Mouse (Mus musculus) kidney, embryonic 15.5 days (tissue): ENCODE data around the gene Akr1d1. TPM values are rescaled to one million over a fixed set of nuclear protein-coding genes. Genes with fewer than 3 reads are reported as not detected.
A peak's percentile ranks its signal among the peaks of the same experiment; 100 is the strongest.

Experiments
- ATAC-seq: fragments of 200-750 bp; cut with Nextera tagmentation; replicated peaks from 2 replicates; pipeline ENCODE4 v1.8.0; 2017; ENCODE audit warnings: moderate TSS enrichment; ENCODE audit not compliant: low FRiP score
- H3K27ac ChIP-seq: fragments of 300-500 bp; sonication (generic); 2 replicates; pipeline ENCODE4 v1.5.1; 2015; ENCODE audit warnings: mild to moderate bottlenecking, inconsistent platforms
- H3K27me3 ChIP-seq: fragments of 300-500 bp; sonication (generic); 2 replicates; pipeline ENCODE4 v1.6.1; 2015; ENCODE audit warnings: inconsistent platforms
- H3K36me3 ChIP-seq: fragments of 300-500 bp; sonication (generic); 2 replicates; pipeline ENCODE4 v1.6.1; 2015; ENCODE audit warnings: inconsistent platforms
- H3K4me1 ChIP-seq: fragments of 300-500 bp; sonication (generic); 2 replicates; pipeline ENCODE4 v1.6.1; 2015; ENCODE audit warnings: inconsistent platforms
- H3K4me2 ChIP-seq: fragments of 300-500 bp; sonication (generic); 2 replicates; pipeline ENCODE4 v1.6.1; 2015; ENCODE audit warnings: moderate library complexity, mild to moderate bottlenecking, inconsistent platforms
- H3K4me3 ChIP-seq: fragments of 300-500 bp; sonication (generic); replicated peaks from 2 replicates; pipeline ENCODE4 v1.5.1; 2015; ENCODE audit warnings: mild to moderate bottlenecking, inconsistent platforms
- H3K9ac ChIP-seq: fragments of 300-500 bp; sonication (generic); 2 replicates; pipeline ENCODE4 v1.6.1; 2015; ENCODE audit warnings: mild to moderate bottlenecking, inconsistent platforms
- H3K9me3 ChIP-seq: fragments of 300-500 bp; sonication (generic); replicated peaks from 2 replicates; pipeline ENCODE4 v1.6.1; 2016; ENCODE audit warnings: inconsistent platforms
- WGBS: fragments of 180-500 bp; shearing (Covaris S2); methylation state at CpG from one replicate; pipeline ENCODE4 v1.1.7; 2015; ENCODE audit warnings: mixed read lengths; 5-methylcytosine and 5-hydroxymethylcytosine counted together
- polyA plus RNA-seq: library from polyadenylated mRNA; unstranded; fragments of >200 nt; fragmentation: Nextera tagmentation; extraction: Ambion mirVana; gene quantifications from 2 replicates; pipeline ENCODE4 v1.2.1, GENCODE M21; 2015

The Akr1d1 gene
- polyA plus RNA-seq: 0.64 and 0.88 TPM in 2 replicates

- Histone ChIP-seq H3K4me2 (no peak within 1 kb of the TSS), H3K4me3 (no peak within 1 kb of the TSS), H3K27ac (no peak within 1 kb of the TSS), H3K27me3 (no peaks in the 10 kb centered on the region), H3K9ac (no peak within 1 kb of the TSS), H3K9me3 (no peaks in the 10 kb centered on the region), H3K4me1 (no peaks in the 10 kb centered on the region), H3K36me3 (no peaks in the 10 kb centered on the region)
- no peak for ATAC-seq
- WGBS: 91% methylated on average over 4 of the region's 4 CpGs
These were observed at the start of gene Akr1d1 for GRCm38 (mm10) chr6:37529940-37530339. TSS of gene Akr1d1 (plus strand) at chr6:37530173.

GRCm38 (mm10) chr6:37481147-37481546, 48.8 kb upstream of the Akr1d1 start:
- no peak overlapping the region for H3K4me3 ChIP-seq
- 75% methylated on average over 3 of the region's 3 CpGs for WGBS
- H3K4me2 ChIP-seq: no peak overlapping the region
- no peaks in the 10 kb centered on the region for H3K36me3 ChIP-seq
- 0 out of 2 replicates have a peak, but pooled peaks cover 3% of the 10 kb centered on the region for H3K4me1 ChIP-seq
- H3K27ac ChIP-seq: no peak overlapping the region
- H3K27me3 ChIP-seq: no peaks in the 10 kb centered on the region
- no peaks in the 10 kb centered on the region for H3K9me3 ChIP-seq
- no peak overlapping the region for H3K9ac ChIP-seq
- ATAC-seq: no peak

GRCm38 (mm10) chr6:37483262-37483661, 46.7 kb upstream of the Akr1d1 start:
- no peaks in the 10 kb centered on the region for H3K9me3 ChIP-seq
- H3K27me3 ChIP-seq: no peaks in the 10 kb centered on the region
- H3K4me1 ChIP-seq: 0 out of 2 replicates have a peak, but pooled peaks cover 3% of the 10 kb centered on the region
- no peak overlapping the region for H3K27ac ChIP-seq
- no peak overlapping the region for H3K9ac ChIP-seq
- no peak overlapping the region for H3K4me2 ChIP-seq
- 11% methylated on average over 5 of the region's 5 CpGs for WGBS
- H3K36me3 ChIP-seq: no peaks in the 10 kb centered on the region
- H3K4me3 ChIP-seq: no peak overlapping the region
- ATAC-seq: no peak

GRCm38 (mm10) chr6:37484588-37485070, 45.3 kb upstream of the Akr1d1 start:
- WGBS: 69% methylated on average over 1 of the region's 1 CpGs
- no peak overlapping the region for H3K4me3 ChIP-seq

GRCm38 (mm10) chr6:37486502-37486901, 43.5 kb upstream of the Akr1d1 start:
- Histone ChIP-seq H3K4me1 (0 out of 2 replicates have a peak, but pooled peaks cover 3% of the 10 kb centered on the region), H3K4me2 (no peak overlapping the region), H3K9me3 (no peaks in the 10 kb centered on the region), H3K27me3 (no peaks in the 10 kb centered on the region), H3K9ac (no peak overlapping the region), H3K36me3 (no peaks in the 10 kb centered on the region), H3K4me3 (no peak overlapping the region), H3K27ac (no peak overlapping the region)
- ATAC-seq: no peak
- 74% methylated on average over 4 of the region's 4 CpGs for WGBS

More at GRCm38 (mm10) chr6:37484588-37485070, 45.3 kb upstream of the Akr1d1 start:
- ATAC-seq: no peak
- H3K9me3 ChIP-seq: no peaks in the 10 kb centered on the region
- no peaks in the 10 kb centered on the region for H3K36me3 ChIP-seq
- no peak overlapping the region for H3K27ac ChIP-seq
- H3K27me3 ChIP-seq: no peaks in the 10 kb centered on the region
- no peak overlapping the region for H3K9ac ChIP-seq
- H3K4me2 ChIP-seq: no peak overlapping the region
- H3K4me1 ChIP-seq: 0 out of 2 replicates have a peak, but pooled peaks cover 3% of the 10 kb centered on the region

- WGBS: 89% methylated on average over 3 of the region's 3 CpGs
- Histone ChIP-seq H3K27ac (no peak overlapping the region), H3K27me3 (no peaks in the 10 kb centered on the region), H3K9ac (no peak overlapping the region), H3K4me1 (no peaks in the 10 kb centered on the region), H3K9me3 (no peaks in the 10 kb centered on the region), H3K36me3 (no peaks in the 10 kb centered on the region), H3K4me2 (no peak overlapping the region), H3K4me3 (no peak overlapping the region)
- ATAC-seq: no peak
These were observed 37.7 kb upstream of the Akr1d1 start for GRCm38 (mm10) chr6:37492241-37492640.

GRCm38 (mm10) chr6:37494957-37495356, 35.0 kb upstream of the Akr1d1 start:
- no peaks in the 10 kb centered on the region for H3K36me3 ChIP-seq
- no peak overlapping the region for H3K27ac ChIP-seq
- no peaks in the 10 kb centered on the region for H3K27me3 ChIP-seq
- peaks cover 11% of the 10 kb centered on the region; the same call in 1 of the 2 replicates for H3K9me3 ChIP-seq
- no peak overlapping the region for H3K9ac ChIP-seq
- H3K4me1 ChIP-seq: no peaks in the 10 kb centered on the region
- 69% methylated on average over 1 of the region's 1 CpGs for WGBS
- no peak overlapping the region for H3K4me3 ChIP-seq
- no peak overlapping the region for H3K4me2 ChIP-seq
- ATAC-seq: no peak

- no peaks in the 10 kb centered on the region for H3K27me3 ChIP-seq
- no peak overlapping the region for H3K9ac ChIP-seq
- no peak for ATAC-seq
- peaks cover 11% of the 10 kb centered on the region; the same call in 1 of the 2 replicates for H3K9me3 ChIP-seq
- WGBS: 94% methylated on average over 1 of the region's 1 CpGs
- no peaks in the 10 kb centered on the region for H3K4me1 ChIP-seq
- no peak overlapping the region for H3K4me2 ChIP-seq
- no peak overlapping the region for H3K4me3 ChIP-seq
- no peak overlapping the region for H3K27ac ChIP-seq
- no peaks in the 10 kb centered on the region for H3K36me3 ChIP-seq
These were observed 33.1 kb upstream of the Akr1d1 start for GRCm38 (mm10) chr6:37496866-37497265.

GRCm38 (mm10) chr6:37505588-37505987, 24.4 kb upstream of the Akr1d1 start:
- no peaks in the 10 kb centered on the region for H3K4me1 ChIP-seq
- WGBS: 57% methylated on average over 2 of the region's 2 CpGs
- H3K9ac ChIP-seq: no peak overlapping the region
- no peak for ATAC-seq
- H3K9me3 ChIP-seq: no peaks in the 10 kb centered on the region
- H3K4me2 ChIP-seq: no peak overlapping the region
- no peaks in the 10 kb centered on the region for H3K27me3 ChIP-seq
- no peak overlapping the region for H3K27ac ChIP-seq
- no peaks in the 10 kb centered on the region for H3K36me3 ChIP-seq
- no peak overlapping the region for H3K4me3 ChIP-seq

- Histone ChIP-seq H3K4me1 (no peaks in the 10 kb centered on the region), H3K27me3 (no peaks in the 10 kb centered on the region), H3K4me2 (no peak overlapping the region), H3K9me3 (no peaks in the 10 kb centered on the region), H3K9ac (no peak overlapping the region), H3K27ac (no peak overlapping the region), H3K36me3 (no peaks in the 10 kb centered on the region), H3K4me3 (no peak overlapping the region)
- ATAC-seq: no peak
- 69% methylated on average over 3 of the region's 3 CpGs for WGBS
These were observed 23.0 kb upstream of the Akr1d1 start for GRCm38 (mm10) chr6:37506909-37507515.

GRCm38 (mm10) chr6:37510786-37511185, 19.2 kb upstream of the Akr1d1 start:
- no peak overlapping the region for H3K4me3 ChIP-seq
- H3K4me2 ChIP-seq: no peak overlapping the region
- H3K36me3 ChIP-seq: no peaks in the 10 kb centered on the region
- no peaks in the 10 kb centered on the region for H3K9me3 ChIP-seq
- H3K27me3 ChIP-seq: no peaks in the 10 kb centered on the region
- no peak for ATAC-seq
- no peaks in the 10 kb centered on the region for H3K4me1 ChIP-seq
- no peak overlapping the region for H3K9ac ChIP-seq
- no peak overlapping the region for H3K27ac ChIP-seq

GRCm38 (mm10) chr6:37520631-37521375, 9.2 kb upstream of the Akr1d1 start:
- 88% methylated on average over 13 of the region's 13 CpGs for WGBS
- peak overlapping the region; percentile 37; the same call in 1 of the 2 replicates for H3K27ac ChIP-seq
- no peak for ATAC-seq

More at GRCm38 (mm10) chr6:37520631-37521375, 9.2 kb upstream of the Akr1d1 start:
- H3K36me3 ChIP-seq: no peaks in the 10 kb centered on the region
- no peaks in the 10 kb centered on the region for H3K27me3 ChIP-seq
- no peak overlapping the region for H3K4me3 ChIP-seq
- no peak overlapping the region for H3K4me2 ChIP-seq
- H3K9ac ChIP-seq: no peak overlapping the region
- no peaks in the 10 kb centered on the region for H3K4me1 ChIP-seq
- H3K9me3 ChIP-seq: peaks cover 4% of the 10 kb centered on the region; the same call in 1 of the 2 replicates
